ENCODE assay signal across 26 mouse cellular contexts in the genomic region with DNA sequence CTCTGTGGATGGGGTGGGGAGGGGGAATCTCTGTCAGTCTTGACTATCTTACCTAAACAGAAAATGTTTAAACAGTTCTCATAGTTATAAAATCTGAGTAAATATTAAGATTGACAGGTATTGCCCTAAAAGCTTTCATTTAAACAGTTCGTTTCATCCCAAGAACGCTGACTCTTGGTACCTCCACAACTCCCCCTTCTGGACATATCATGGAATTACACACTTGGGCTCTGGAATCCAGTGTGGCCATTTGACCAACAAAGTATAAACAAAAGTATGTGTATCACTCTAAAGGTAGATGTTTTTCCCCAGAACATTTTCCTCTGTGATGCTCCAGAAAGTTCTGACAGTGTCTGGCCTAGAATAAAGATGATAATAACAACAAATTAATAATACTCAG.
DNase-seq lines count a peak whose midpoint lies in the region; ATAC-seq and TF ChIP-seq lines count a peak whose summit lies in the region.
"Had no signal": no experiment of that assay in that cellular context is flagged by ENCODE, and none has a peak within 500 bp of the region (broad histone marks: within the 10 kb centered on the region; RNA-seq: fewer than 3 reads in every experiment).

No protein-coding gene starts in this region.

- TF ChIP-seq POLR2A in MEL (IDR thresholded peaks at IDR 0.05; ENCODE audit: control insufficient read depth in 1 of 2, insufficient read depth in 1 of 2, low read depth in 1 of 2, low read length in 2 of 2, poor library complexity in 1 of 2), result no peak

- no peak overlapping the region for H3K9ac ChIP-seq in forebrain, postnatal 0 days
- no peak overlapping the region for H3K9ac ChIP-seq in forebrain, embryonic 16.5 days (replicated peaks; ENCODE audit: low read depth, low read length)
- no peak overlapping the region for H3K9ac ChIP-seq in MEL (ENCODE audit: control insufficient read depth, low read depth, low read length, poor library complexity, severe bottlenecking)
- H3K9ac ChIP-seq in stomach, postnatal 0 days (ENCODE audit: low read length), result no peak overlapping the region
- H3K9ac ChIP-seq in midbrain, embryonic 13.5 days (replicated peaks), result no peak overlapping the region
- H3K9ac ChIP-seq: heart, embryonic 13.5 days; hindbrain, embryonic 14.5 days; kidney, embryonic 15.5 days; limb, embryonic 13.5 days; midbrain, embryonic 15.5 days; stomach, embryonic 15.5 days had no signal

- DNase-seq in forebrain, postnatal 0 days, result no peak
- no peak for DNase-seq in left cerebral cortex, adult 2 months (ENCODE audit: extremely low spot score in 1 of 2, low spot score in 2 of 2)
- DNase-seq in left cerebral cortex, adult 8-10 months (ENCODE audit: low spot score in 2 of 2), result no peak
- DNase-seq in MEL (ENCODE audit: low read depth, low spot score), result no peak
- DNase-seq in stomach, postnatal 0 days (ENCODE audit: low spot score), result no peak
- DNase-seq in heart, adult 11 months, result no peak
- DNase-seq: adrenal gland, postnatal 14 days; cerebellum, adult 18-20 months; cerebellum, postnatal 14 days; gastrocnemius, postnatal 14 days; heart, postnatal 10 days; kidney, adult 18-20 months; layer of hippocampus, adult 9-11 months; right cerebral cortex, postnatal 25 days; thymus, adult 18-20 months; thymus, postnatal 25 days had no signal

- no peak for ATAC-seq in forebrain, postnatal 0 days
- no peak for ATAC-seq in forebrain, embryonic 16.5 days
- no peak for ATAC-seq in stomach, postnatal 0 days (ENCODE audit: low FRiP score, low TSS enrichment)
- no peak for ATAC-seq in midbrain, embryonic 13.5 days
- ATAC-seq: midbrain, embryonic 15.5 days had no signal

- no peak overlapping the region for H3K4me2 ChIP-seq in forebrain, postnatal 0 days (ENCODE audit: low read depth)
- H3K4me2 ChIP-seq in forebrain, embryonic 16.5 days (ENCODE audit: low read length), result no peak overlapping the region
- H3K4me2 ChIP-seq in stomach, postnatal 0 days (replicated peaks; ENCODE audit: low read depth), result no peak overlapping the region
- no peak overlapping the region for H3K4me2 ChIP-seq in midbrain, embryonic 13.5 days (replicated peaks)
- H3K4me2 ChIP-seq: heart, embryonic 13.5 days; hindbrain, embryonic 14.5 days; kidney, embryonic 15.5 days; limb, embryonic 13.5 days; liver, embryonic 11.5 days; midbrain, embryonic 15.5 days; stomach, embryonic 15.5 days had no signal

- TF ChIP-seq EP300 in MEL (IDR thresholded peaks at IDR 0.05; ENCODE audit: low read depth in 1 of 2, low read length in 2 of 2), result no peak
- no peak for TF ChIP-seq EP300 in stomach, postnatal 0 days (optimal IDR thresholded peaks at IDR 0.05)

- TF ChIP-seq RAD21 in MEL (IDR thresholded peaks at IDR 0.05; ENCODE audit: low read depth, low read length), result no peak

- H3K27me3 ChIP-seq in forebrain, postnatal 0 days (ENCODE audit: insufficient read depth, low read length), result no peaks in the 10 kb centered on the region
- H3K27me3 ChIP-seq in forebrain, embryonic 16.5 days (replicated peaks; ENCODE audit: control insufficient read depth, insufficient read depth, low read length), result no peaks in the 10 kb centered on the region
- no peaks in the 10 kb centered on the region for H3K27me3 ChIP-seq in MEL (ENCODE audit: control insufficient read depth in 1 of 2, insufficient read depth in 2 of 2, low read length in 2 of 2)
- no peaks in the 10 kb centered on the region for H3K27me3 ChIP-seq in stomach, postnatal 0 days (ENCODE audit: control insufficient read depth, insufficient read depth, low read length)
- no peaks in the 10 kb centered on the region for H3K27me3 ChIP-seq in midbrain, embryonic 13.5 days
- H3K27me3 ChIP-seq: heart, embryonic 13.5 days; kidney, embryonic 15.5 days; limb, embryonic 13.5 days; midbrain, embryonic 15.5 days; stomach, embryonic 15.5 days had no signal

- peak; percentile 20; the same call in 1 of the 2 replicates for TF ChIP-seq CTCF in forebrain, postnatal 0 days (IDR thresholded peaks at IDR 0.05; ENCODE audit: low read depth)
- peak; percentile 29 for TF ChIP-seq CTCF in left cerebral cortex, adult 2 months (IDR thresholded peaks at IDR 0.05)
- peak in 2 of 3 experiments; percentile 7 to 14; a peak in 1 of 6 replicates for TF ChIP-seq CTCF in MEL (IDR thresholded peaks at IDR 0.05 in 2 of 3, conservative IDR thresholded peaks at IDR 0.05 in 1 of 3; ENCODE audit: control insufficient read depth in 1 of 3, insufficient read depth in 1 of 3, low read depth in 2 of 3, low read length in 3 of 3, poor library complexity in 1 of 3, severe bottlenecking in 1 of 3)
- peak; percentile 35 for TF ChIP-seq CTCF in stomach, postnatal 0 days (IDR thresholded peaks at IDR 0.05; ENCODE audit: low read depth)

- no peaks in the 10 kb centered on the region for H3K79me2 ChIP-seq in MEL (ENCODE audit: control insufficient read depth, insufficient read depth, low read length, poor library complexity)

- intact Hi-C loops in left cerebral cortex, adult 2 months (cut with DNase I), result no loop called here

- no peaks in the 10 kb centered on the region for H3K9me3 ChIP-seq in forebrain, postnatal 0 days (ENCODE audit: low read length)
- no peaks in the 10 kb centered on the region for H3K9me3 ChIP-seq in forebrain, embryonic 16.5 days (ENCODE audit: control insufficient read depth, low read length)
- no peaks in the 10 kb centered on the region for H3K9me3 ChIP-seq in MEL (replicated peaks; ENCODE audit: insufficient read depth, low read length)
- H3K9me3 ChIP-seq in stomach, postnatal 0 days (ENCODE audit: control insufficient read depth, low read length), result no peaks in the 10 kb centered on the region
- H3K9me3 ChIP-seq in midbrain, embryonic 13.5 days, result no peaks in the 10 kb centered on the region; the same call in 1 of the 2 replicates
- H3K9me3 ChIP-seq: kidney, embryonic 15.5 days; midbrain, embryonic 15.5 days; stomach, embryonic 15.5 days had no signal

- H3K36me3 ChIP-seq in forebrain, postnatal 0 days (ENCODE audit: insufficient read depth), result no peaks in the 10 kb centered on the region
- H3K36me3 ChIP-seq in forebrain, embryonic 16.5 days (ENCODE audit: control insufficient read depth, insufficient read depth), result no peaks in the 10 kb centered on the region
- no peaks in the 10 kb centered on the region for H3K36me3 ChIP-seq in MEL (ENCODE audit: control insufficient read depth in 1 of 2, insufficient read depth in 2 of 2, low read length in 2 of 2)
- H3K36me3 ChIP-seq in stomach, postnatal 0 days (ENCODE audit: control insufficient read depth, insufficient read depth, low read length), result no peaks in the 10 kb centered on the region
- H3K36me3 ChIP-seq in midbrain, embryonic 13.5 days, result no peaks in the 10 kb centered on the region
- H3K36me3 ChIP-seq: heart, embryonic 13.5 days; kidney, embryonic 15.5 days; limb, embryonic 13.5 days; midbrain, embryonic 15.5 days; stomach, embryonic 15.5 days had no signal

- no peaks in the 10 kb centered on the region for H3K4me1 ChIP-seq in forebrain, postnatal 0 days (ENCODE audit: insufficient read depth)
- H3K4me1 ChIP-seq in forebrain, embryonic 16.5 days (replicated peaks; ENCODE audit: control insufficient read depth, insufficient read depth, low read length), result no peaks in the 10 kb centered on the region
- no peaks in the 10 kb centered on the region for H3K4me1 ChIP-seq in MEL (ENCODE audit: control insufficient read depth in 1 of 2, insufficient read depth in 2 of 2, low read length in 2 of 2)
- no peaks in the 10 kb centered on the region for H3K4me1 ChIP-seq in stomach, postnatal 0 days (replicated peaks; ENCODE audit: control insufficient read depth, insufficient read depth)
- H3K4me1 ChIP-seq in midbrain, embryonic 13.5 days (replicated peaks), result no peaks in the 10 kb centered on the region
- H3K4me1 ChIP-seq: kidney, embryonic 15.5 days; midbrain, embryonic 15.5 days; stomach, embryonic 15.5 days had no signal

- H3K27ac ChIP-seq in forebrain, postnatal 0 days (ENCODE audit: low read depth, low read length), result no peak overlapping the region
- H3K27ac ChIP-seq in forebrain, embryonic 16.5 days (ENCODE audit: low read length), result no peak overlapping the region
- no peak overlapping the region for H3K27ac ChIP-seq in left cerebral cortex, adult 2 months
- H3K27ac ChIP-seq in MEL (ENCODE audit: control insufficient read depth, low read depth, low read length), result no peak overlapping the region
- no peak overlapping the region for H3K27ac ChIP-seq in stomach, postnatal 0 days (replicated peaks)
- H3K27ac ChIP-seq in midbrain, embryonic 13.5 days, result no peak overlapping the region
- H3K27ac ChIP-seq: heart, embryonic 13.5 days; hindbrain, embryonic 14.5 days; kidney, embryonic 15.5 days; limb, embryonic 13.5 days; midbrain, embryonic 15.5 days; stomach, embryonic 15.5 days had no signal

- H3K4me3 ChIP-seq in forebrain, postnatal 0 days (ENCODE audit: low read depth, low read length), result no peak overlapping the region
- H3K4me3 ChIP-seq in forebrain, embryonic 16.5 days (replicated peaks; ENCODE audit: low read length), result no peak overlapping the region
- H3K4me3 ChIP-seq in left cerebral cortex, adult 2 months, result no peak overlapping the region
- H3K4me3 ChIP-seq in MEL (ENCODE audit: control insufficient read depth in 1 of 2, insufficient read depth in 1 of 2, low read depth in 2 of 2, low read length in 2 of 2), result no peak overlapping the region
- H3K4me3 ChIP-seq in stomach, postnatal 0 days (ENCODE audit: low read depth, low read length), result no peak overlapping the region
- no peak overlapping the region for H3K4me3 ChIP-seq in midbrain, embryonic 13.5 days (replicated peaks)
- H3K4me3 ChIP-seq: erythroblast, embryonic 14.5 days; heart, embryonic 13.5 days; kidney, embryonic 15.5 days; limb, embryonic 13.5 days; midbrain, embryonic 15.5 days; stomach, embryonic 15.5 days had no signal

- WGBS in forebrain, postnatal 0 days, result 82% methylated on average over 2 of the region's 2 CpGs
- 78% methylated on average over 2 of the region's 2 CpGs for WGBS in forebrain, embryonic 16.5 days
- 75% methylated on average over 2 of the region's 2 CpGs for WGBS in stomach, postnatal 0 days
- 83% methylated on average over 2 of the region's 2 CpGs for WGBS in midbrain, embryonic 13.5 days

TF ChIP-seq in MEL, 35 proteins besides CTCF, POLR2A, EP300 and RAD21:
- TF ChIP-seq SIN3A (IDR thresholded peaks at IDR 0.05; ENCODE audit: low read length) (no peak), KAT2A (conservative IDR thresholded peaks at IDR 0.05; ENCODE audit: low read depth, low read length) (no peak), E2F4 (IDR thresholded peaks at IDR 0.05; ENCODE audit: borderline replicate concordance, low read depth, low read length) (no peak), MAZ (IDR thresholded peaks at IDR 0.05; ENCODE audit: low read depth, low read length) (no peak), TBP (IDR thresholded peaks at IDR 0.05; ENCODE audit: low read depth, low read length) (no peak), ZKSCAN1 (IDR thresholded peaks at IDR 0.05; ENCODE audit: low read depth, low read length) (no peak), POLR2AphosphoS2 (IDR thresholded peaks at IDR 0.05; ENCODE audit: low read length) (no peak), MXI1 (IDR thresholded peaks at IDR 0.05; ENCODE audit: low read depth, low read length) (no peak), ZNF384 (IDR thresholded peaks at IDR 0.05; ENCODE audit: low read depth, low read length) (no peak), USF1 (IDR thresholded peaks at IDR 0.05; ENCODE audit: low read depth, low read length) (no peak), BHLHE40 (IDR thresholded peaks at IDR 0.05; ENCODE audit: borderline replicate concordance, low read depth, low read length) (no peak)
